Mouse (Mus musculus): ENCODE data around the gene Map3k20. TPM values are rescaled to one million over a fixed set of nuclear protein-coding genes. Genes with fewer than 3 reads are reported as not detected.
A peak's percentile ranks its signal among the peaks of the same experiment; 100 is the strongest.

Map3k20 gene
- polyA plus RNA-seq, 2 experiments, result 5.6 to 7.5 TPM

DNA sequence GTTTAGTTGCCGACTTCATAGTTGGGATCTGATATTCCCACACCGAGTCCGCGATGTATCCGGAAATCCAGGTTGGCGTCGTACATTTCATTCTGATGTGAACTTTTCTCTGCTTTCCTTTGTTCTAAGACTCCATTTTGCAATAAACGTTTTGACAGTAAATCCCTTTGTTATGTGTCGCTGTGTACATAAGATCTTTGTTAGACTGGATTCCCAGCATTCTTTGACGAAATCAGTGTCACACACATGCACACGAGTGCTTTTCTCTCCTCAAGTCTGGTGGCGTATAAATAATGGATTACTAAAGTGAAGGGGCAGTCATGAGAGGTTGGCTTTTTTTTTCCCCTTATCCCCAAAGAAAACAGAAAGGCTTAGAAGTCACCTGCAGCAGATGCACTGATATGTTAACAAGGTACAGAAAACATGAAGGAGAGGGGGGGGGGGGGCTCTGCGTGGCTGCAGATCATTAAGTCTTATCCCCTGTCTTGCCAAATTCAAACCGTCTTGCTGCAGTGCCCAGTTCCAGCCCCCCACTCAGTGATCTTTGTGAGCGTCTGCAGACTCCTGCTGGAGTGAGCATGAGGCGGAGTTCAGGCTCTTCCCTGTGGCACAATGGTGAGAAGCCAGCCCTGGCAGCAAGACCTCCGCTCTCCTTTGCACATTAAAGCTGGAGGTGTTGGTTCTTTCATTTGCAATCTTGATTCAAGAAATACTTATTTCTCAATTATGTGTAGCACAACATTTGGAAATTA, 122.1 kb downstream of the Map3k20 start:
- H3K4me3 ChIP-seq (ENCODE audit: insufficient read depth in 1 of 2, low read depth in 2 of 2, low read length in 2 of 2), result no peak overlapping the region
- 79% methylated on average over 17 of the region's 17 CpGs for WGBS (ENCODE audit: insufficient replicate concordance)
- H3K9me3 ChIP-seq (ENCODE audit: control insufficient read depth, low read length), result no peaks in the 10 kb centered on the region
- DNase-seq (ENCODE audit: low read depth in 3 of 3, low spot score in 3 of 3), result no peak
- H3K27ac ChIP-seq, result no peak overlapping the region
- no peak for ATAC-seq (ENCODE audit: insufficient read depth)
- no peak overlapping the region for H3K9ac ChIP-seq (replicated peaks)
- H3K36me3 ChIP-seq (replicated peaks; ENCODE audit: control insufficient read depth, insufficient read depth, low read depth), result no peaks in the 10 kb centered on the region
- TF ChIP-seq EP300 (IDR thresholded peaks at IDR 0.05; ENCODE audit: low read depth) (no peak), CTCF (IDR thresholded peaks at IDR 0.05; ENCODE audit: low read depth) (no peak)
- no peak overlapping the region for H3K4me2 ChIP-seq (ENCODE audit: low read depth)
- H3K27me3 ChIP-seq (ENCODE audit: control insufficient read depth, insufficient read depth, low read length), result no peaks in the 10 kb centered on the region
- H3K4me1 ChIP-seq (replicated peaks; ENCODE audit: control insufficient read depth in 2 of 2, insufficient read depth in 2 of 2, low read length in 1 of 2), result no peaks in the 10 kb centered on the region

DNA sequence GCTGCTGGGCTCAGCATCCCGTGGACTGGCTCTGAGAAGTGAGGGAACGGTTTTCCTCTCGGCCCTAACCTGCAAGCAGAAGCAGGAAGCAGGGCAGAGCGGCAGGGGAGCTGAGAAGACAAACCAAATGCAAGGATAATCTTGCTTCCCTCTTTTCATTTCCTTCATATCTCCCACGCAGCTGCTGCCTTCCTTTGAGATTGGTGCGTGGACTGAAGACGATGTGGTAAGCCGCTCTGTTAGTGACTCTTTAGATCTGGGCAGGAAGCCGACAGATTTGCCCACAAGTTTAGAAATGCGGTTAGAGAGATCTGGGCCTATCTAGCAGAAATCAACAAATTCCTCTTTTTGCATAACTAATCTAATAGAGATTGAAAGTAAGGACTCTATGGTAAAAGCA, 124.5 kb downstream of the Map3k20 start:
- Histone ChIP-seq H3K4me3 (ENCODE audit: insufficient read depth in 1 of 2, low read depth in 2 of 2, low read length in 2 of 2) (no peak overlapping the region), H3K36me3 (replicated peaks; ENCODE audit: control insufficient read depth, insufficient read depth, low read depth) (no peaks in the 10 kb centered on the region), H3K27ac (no peak overlapping the region), H3K9ac (replicated peaks) (no peak overlapping the region), H3K4me1 (replicated peaks; ENCODE audit: control insufficient read depth in 2 of 2, insufficient read depth in 2 of 2, low read length in 1 of 2) (no peaks in the 10 kb centered on the region), H3K4me2 (ENCODE audit: low read depth) (no peak overlapping the region), H3K27me3 (ENCODE audit: control insufficient read depth, insufficient read depth, low read length) (no peaks in the 10 kb centered on the region), H3K9me3 (ENCODE audit: control insufficient read depth, low read length) (no peaks in the 10 kb centered on the region)
- WGBS (ENCODE audit: insufficient replicate concordance), result 32% methylated on average over 10 of the region's 10 CpGs
- TF ChIP-seq CTCF (IDR thresholded peaks at IDR 0.05; ENCODE audit: low read depth) (no peak), EP300 (IDR thresholded peaks at IDR 0.05; ENCODE audit: low read depth) (no peak)
- no peak for ATAC-seq (ENCODE audit: insufficient read depth)
- DNase-seq (ENCODE audit: low read depth in 3 of 3, low spot score in 3 of 3), result no peak

- H3K36me3 ChIP-seq (replicated peaks; ENCODE audit: control insufficient read depth, insufficient read depth, low read depth), result no peaks in the 10 kb centered on the region; the same call in 1 of the 2 replicates
- no peak overlapping the region for H3K4me2 ChIP-seq (ENCODE audit: low read depth)
- no peak for TF ChIP-seq EP300 (IDR thresholded peaks at IDR 0.05; ENCODE audit: low read depth)
- no peak for TF ChIP-seq CTCF (IDR thresholded peaks at IDR 0.05; ENCODE audit: low read depth)
- no peak for DNase-seq (ENCODE audit: low read depth in 3 of 3, low spot score in 3 of 3)
- H3K27ac ChIP-seq, result no peak overlapping the region
- WGBS (ENCODE audit: insufficient replicate concordance), result 71% methylated on average over 4 of the region's 4 CpGs
- H3K9ac ChIP-seq (replicated peaks), result no peak overlapping the region
- no peak overlapping the region for H3K4me3 ChIP-seq (ENCODE audit: insufficient read depth in 1 of 2, low read depth in 2 of 2, low read length in 2 of 2)
- H3K27me3 ChIP-seq (ENCODE audit: control insufficient read depth, insufficient read depth, low read length), result no peaks in the 10 kb centered on the region
- ATAC-seq (ENCODE audit: insufficient read depth), result no peak
- H3K4me1 ChIP-seq (replicated peaks; ENCODE audit: control insufficient read depth in 2 of 2, insufficient read depth in 2 of 2, low read length in 1 of 2), result no peaks in the 10 kb centered on the region
- no peaks in the 10 kb centered on the region for H3K9me3 ChIP-seq (ENCODE audit: control insufficient read depth, low read length)
Observed at GRCm38 (mm10) chr2:72412266-72412665, 126.8 kb downstream of the Map3k20 start.

DNA sequence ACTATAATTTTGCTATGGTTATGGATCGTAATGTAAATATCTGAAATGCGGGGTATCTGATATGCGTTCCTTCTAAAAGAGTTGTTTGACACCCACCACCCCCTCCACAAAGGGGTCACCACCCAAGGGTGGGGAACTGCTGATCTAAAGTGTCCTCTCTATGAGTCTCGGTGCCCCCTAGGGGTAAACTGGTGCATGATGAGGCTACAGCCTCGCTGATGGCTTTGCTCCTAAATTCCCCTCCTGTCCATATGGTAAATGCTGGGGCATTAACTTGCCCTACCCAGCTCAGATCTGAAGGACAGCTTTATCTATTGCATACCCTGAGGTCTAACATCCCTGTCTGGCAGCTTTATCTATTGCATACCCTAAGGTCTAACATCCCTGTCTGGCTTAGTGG, 130.0 kb downstream of the Map3k20 start:
- DNase-seq (ENCODE audit: low read depth in 3 of 3, low spot score in 3 of 3), result no peak
- no peaks in the 10 kb centered on the region for H3K9me3 ChIP-seq (ENCODE audit: control insufficient read depth, low read length)
- ATAC-seq (ENCODE audit: insufficient read depth), result no peak
- no peak overlapping the region for H3K9ac ChIP-seq (replicated peaks)
- no peaks in the 10 kb centered on the region; the same call in none of the 2 replicates for H3K36me3 ChIP-seq (replicated peaks; ENCODE audit: control insufficient read depth, insufficient read depth, low read depth)
- no peaks in the 10 kb centered on the region for H3K27me3 ChIP-seq (ENCODE audit: control insufficient read depth, insufficient read depth, low read length)
- no peak overlapping the region for H3K4me2 ChIP-seq (ENCODE audit: low read depth)
- WGBS (ENCODE audit: insufficient replicate concordance), result 79% methylated on average over 5 of the region's 5 CpGs
- TF ChIP-seq EP300 (IDR thresholded peaks at IDR 0.05; ENCODE audit: low read depth) (no peak), CTCF (IDR thresholded peaks at IDR 0.05; ENCODE audit: low read depth) (peak; percentile 48)
- H3K4me1 ChIP-seq (replicated peaks; ENCODE audit: control insufficient read depth in 2 of 2, insufficient read depth in 2 of 2, low read length in 1 of 2), result no peaks in the 10 kb centered on the region
- no peak overlapping the region for H3K4me3 ChIP-seq (ENCODE audit: insufficient read depth in 1 of 2, low read depth in 2 of 2, low read length in 2 of 2)
- H3K27ac ChIP-seq, result no peak overlapping the region

- no peak overlapping the region for H3K4me3 ChIP-seq (ENCODE audit: insufficient read depth in 1 of 2, low read depth in 2 of 2, low read length in 2 of 2)
- no peak overlapping the region for H3K4me2 ChIP-seq (ENCODE audit: low read depth)
- TF ChIP-seq CTCF (IDR thresholded peaks at IDR 0.05; ENCODE audit: low read depth) (no peak), EP300 (IDR thresholded peaks at IDR 0.05; ENCODE audit: low read depth) (no peak)
- H3K9me3 ChIP-seq (ENCODE audit: control insufficient read depth, low read length), result no peaks in the 10 kb centered on the region
- ATAC-seq (ENCODE audit: insufficient read depth) (no peak), DNase-seq (ENCODE audit: low read depth in 3 of 3, low spot score in 3 of 3) (no peak)
- no peak overlapping the region for H3K9ac ChIP-seq (replicated peaks)
- no peaks in the 10 kb centered on the region for H3K27me3 ChIP-seq (ENCODE audit: control insufficient read depth, insufficient read depth, low read length)
- WGBS (ENCODE audit: insufficient replicate concordance), result 66% methylated on average over 14 of the region's 14 CpGs
- H3K36me3 ChIP-seq (replicated peaks; ENCODE audit: control insufficient read depth, insufficient read depth, low read depth), result no peaks in the 10 kb centered on the region; the same call in none of the 2 replicates
- no peaks in the 10 kb centered on the region for H3K4me1 ChIP-seq (replicated peaks; ENCODE audit: control insufficient read depth in 2 of 2, insufficient read depth in 2 of 2, low read length in 1 of 2)
- no peak overlapping the region for H3K27ac ChIP-seq
Observed at GRCm38 (mm10) chr2:72416095-72417080, 131.0 kb downstream of the Map3k20 start.

All from liver, embryonic 14.5 days (tissue).